Mouse (Mus musculus) embryonic facial prominence, embryonic 10.5 days (tissue): ENCODE results near the gene Ech1. TPM values are rescaled to one million over a fixed set of nuclear protein-coding genes. Genes with fewer than 3 reads are reported as not detected.

Experiments
- DNase-seq: peaks from one replicate; pipeline ENCODE4 v3.0.0-alpha.2; 2017; ENCODE audit warnings: low spot score
- H3K27ac ChIP-seq: fragments of 300-500 bp; sonication (generic); replicated peaks from 2 replicates; pipeline ENCODE4 v1.5.1; 2016; ENCODE audit warnings: mild to moderate bottlenecking
- H3K27me3 ChIP-seq: fragments of 300-500 bp; sonication (generic); replicated peaks from 2 replicates; pipeline ENCODE4 v1.6.1; 2016; ENCODE audit warnings: low read depth, mild to moderate bottlenecking; ENCODE audit not compliant: poor library complexity, severe bottlenecking
- H3K36me3 ChIP-seq: fragments of 300-500 bp; sonication (generic); replicated peaks from 2 replicates; pipeline ENCODE4 v1.6.1; 2016; ENCODE audit warnings: mild to moderate bottlenecking, moderate library complexity
- H3K4me1 ChIP-seq: fragments of 300-500 bp; sonication (generic); 2 replicates; pipeline ENCODE4 v1.6.1; 2016
- H3K4me3 ChIP-seq: fragments of 300-500 bp; sonication (generic); 2 replicates; pipeline ENCODE4 v1.5.1; 2016; ENCODE audit warnings: mild to moderate bottlenecking, moderate library complexity
- H3K9me3 ChIP-seq: fragments of 300-500 bp; sonication (generic); 2 replicates; pipeline ENCODE4 v1.6.1; 2016; ENCODE audit warnings: mild to moderate bottlenecking
- WGBS: fragments of 180-500 bp; shearing (Covaris S2); methylation state at CpG from one replicate; pipeline ENCODE4 v1.1.7; 2016; 5-methylcytosine and 5-hydroxymethylcytosine counted together
- polyA plus RNA-seq: library from polyadenylated mRNA; unstranded; fragments of >200 nt; fragmentation: Nextera tagmentation; extraction: Ambion mirVana; gene quantifications from 2 replicates; pipeline ENCODE4 v1.2.1, GENCODE M21; 2016

Ech1 gene
- polyA plus RNA-seq, 1 experiment from 2014 or later = 81.7 TPM

- Histone ChIP-seq H3K36me3 (peaks cover 17% of the 10 kb centered on the region), H3K4me1 (peaks cover 40% of the 10 kb centered on the region), H3K9me3 (no peaks in the 10 kb centered on the region), H3K4me3 (peak within 1 kb of the TSS; percentile 93), H3K27me3 (no peaks in the 10 kb centered on the region), H3K27ac (peak within 1 kb of the TSS; percentile 100)
- WGBS = 3% methylated on average over 35 of the region's 35 CpGs
- DNase-seq = no peak
Observed at GRCm38 (mm10) chr7:28808221-28808941, 16.6 kb upstream of the Ech1 start, which contains the start of gene Hnrnpl. Hnrnpl (plus strand) TSS chr7:28808541.

GRCm38 (mm10) chr7:28808957-28809393, 16.0 kb upstream of the Ech1 start:
- peaks cover 40% of the 10 kb centered on the region for H3K4me1 ChIP-seq
- H3K27me3 ChIP-seq = no peaks in the 10 kb centered on the region
- peaks cover 23% of the 10 kb centered on the region for H3K36me3 ChIP-seq
- DNase-seq = peak; percentile 97
- H3K4me3 ChIP-seq = peak overlapping the region; percentile 93
- peak overlapping the region; percentile 100 for H3K27ac ChIP-seq
- WGBS = under 1% methylated on average over 32 of the region's 32 CpGs
- H3K9me3 ChIP-seq = no peaks in the 10 kb centered on the region

GRCm38 (mm10) chr7:28809401-28810089, 15.5 kb upstream of the Ech1 start:
- peak; percentile 87 for DNase-seq
- WGBS = under 1% methylated on average over 35 of the region's 35 CpGs

GRCm38 (mm10) chr7:28810107-28811066, 14.6 kb upstream of the Ech1 start:
- Histone ChIP-seq H3K4me1 (peaks cover 48% of the 10 kb centered on the region), H3K36me3 (peaks cover 37% of the 10 kb centered on the region), H3K4me3 (peak overlapping the region; percentile 93), H3K9me3 (no peaks in the 10 kb centered on the region), H3K27ac (peak overlapping the region; percentile 100), H3K27me3 (no peaks in the 10 kb centered on the region)
- WGBS = under 1% methylated on average over 70 of the region's 70 CpGs
- peak; percentile 98 for DNase-seq

More at GRCm38 (mm10) chr7:28809401-28810089, 15.5 kb upstream of the Ech1 start:
- Histone ChIP-seq H3K36me3 (peaks cover 29% of the 10 kb centered on the region), H3K27me3 (no peaks in the 10 kb centered on the region), H3K4me3 (peak overlapping the region; percentile 93), H3K27ac (peak overlapping the region; percentile 100), H3K9me3 (no peaks in the 10 kb centered on the region), H3K4me1 (peaks cover 42% of the 10 kb centered on the region)

GRCm38 (mm10) chr7:28811228-28811627, 13.8 kb upstream of the Ech1 start:
- Histone ChIP-seq H3K36me3 (peaks cover 46% of the 10 kb centered on the region), H3K27me3 (no peaks in the 10 kb centered on the region), H3K9me3 (no peaks in the 10 kb centered on the region), H3K27ac (peak overlapping the region; percentile 100), H3K4me1 (peaks cover 54% of the 10 kb centered on the region), H3K4me3 (peak overlapping the region; percentile 93)
- WGBS = under 1% methylated on average over 40 of the region's 40 CpGs
- DNase-seq = peak; percentile 97

- Histone ChIP-seq H3K4me1 (peaks cover 60% of the 10 kb centered on the region), H3K36me3 (peaks cover 51% of the 10 kb centered on the region)
Observed at GRCm38 (mm10) chr7:28811640-28812275, 13.3 kb upstream of the Ech1 start.

GRCm38 (mm10) chr7:28812436-28812835, 12.6 kb upstream of the Ech1 start:
- peaks cover 65% of the 10 kb centered on the region for H3K4me1 ChIP-seq
- no peaks in the 10 kb centered on the region for H3K9me3 ChIP-seq
- WGBS = 85% methylated on average over 4 of the region's 4 CpGs
- peak overlapping the region; percentile 93 for H3K4me3 ChIP-seq
- H3K36me3 ChIP-seq = peaks cover 58% of the 10 kb centered on the region
- no peak for DNase-seq
- H3K27ac ChIP-seq = peak overlapping the region; percentile 100; the same call in 1 of the 2 replicates
- no peaks in the 10 kb centered on the region for H3K27me3 ChIP-seq

More at GRCm38 (mm10) chr7:28811640-28812275, 13.3 kb upstream of the Ech1 start:
- 14% methylated on average over 7 of the region's 7 CpGs for WGBS
- H3K4me3 ChIP-seq = peak overlapping the region; percentile 93
- peak overlapping the region; percentile 100 for H3K27ac ChIP-seq
- no peaks in the 10 kb centered on the region for H3K9me3 ChIP-seq
- DNase-seq = no peak
- no peaks in the 10 kb centered on the region for H3K27me3 ChIP-seq

- no peaks in the 10 kb centered on the region for H3K9me3 ChIP-seq
Observed at GRCm38 (mm10) chr7:28812949-28813348, 12.1 kb upstream of the Ech1 start.

GRCm38 (mm10) chr7:28814306-28815034, 10.5 kb upstream of the Ech1 start:
- peaks cover 71% of the 10 kb centered on the region for H3K4me1 ChIP-seq
- peaks cover 78% of the 10 kb centered on the region for H3K36me3 ChIP-seq
- H3K27ac ChIP-seq = no peak overlapping the region
- H3K27me3 ChIP-seq = no peaks in the 10 kb centered on the region
- H3K9me3 ChIP-seq = no peaks in the 10 kb centered on the region
- no peak for DNase-seq
- 91% methylated on average over 5 of the region's 5 CpGs for whole genome bisulfite sequencing
- 0 out of 2 replicates have a peak overlapping the region, but pooled peaks have one; percentile 93 for H3K4me3 ChIP-seq

More at GRCm38 (mm10) chr7:28812949-28813348, 12.1 kb upstream of the Ech1 start:
- Histone ChIP-seq H3K27me3 (no peaks in the 10 kb centered on the region), H3K27ac (no peak overlapping the region), H3K36me3 (peaks cover 63% of the 10 kb centered on the region), H3K4me1 (peaks cover 65% of the 10 kb centered on the region), H3K4me3 (peak overlapping the region; percentile 93)
- 88% methylated on average over 5 of the region's 5 CpGs for WGBS
- DNase-seq = no peak

GRCm38 (mm10) chr7:28815230-28815629, 9.8 kb upstream of the Ech1 start:
- H3K36me3 ChIP-seq = peaks cover 86% of the 10 kb centered on the region
- WGBS = 93% methylated on average over 9 of the region's 9 CpGs
- H3K27ac ChIP-seq = no peak overlapping the region
- H3K4me1 ChIP-seq = peaks cover 79% of the 10 kb centered on the region
- no peak for DNase-seq
- H3K27me3 ChIP-seq = no peaks in the 10 kb centered on the region
- H3K4me3 ChIP-seq = peak overlapping the region; percentile 14; the same call in 1 of the 2 replicates
- H3K9me3 ChIP-seq = no peaks in the 10 kb centered on the region

- Histone ChIP-seq H3K9me3 (no peaks in the 10 kb centered on the region), H3K4me1 (peaks cover 88% of the 10 kb centered on the region), H3K36me3 (peaks cover 95% of the 10 kb centered on the region), H3K4me3 (no peak overlapping the region), H3K27me3 (no peaks in the 10 kb centered on the region), H3K27ac (no peak overlapping the region)
- WGBS = 90% methylated on average over 9 of the region's 9 CpGs
- no peak for DNase-seq
Observed at GRCm38 (mm10) chr7:28816201-28816600, 8.8 kb upstream of the Ech1 start.
